Mouse (Mus musculus): ENCODE results near the gene Poldip2.

GRCm38 (mm10) chr11:78497071-78497541 lies 14.9 kb upstream of the Poldip2 start:
- TF ChIP-seq CTCF (IDR thresholded peaks at IDR 0.05; ENCODE audit: insufficient read depth, low read depth, low read length) = no peak
- no peak for TF ChIP-seq POLR2A (IDR thresholded peaks at IDR 0.05; ENCODE audit: insufficient read depth, low read depth, low read length)

Data from olfactory bulb, adult 2 months (tissue).